Comparison of ENCODE assay signal across 9 mouse cellular contexts in genomic region chr3:79144672-79145406, GRCm38 (mm10).
DNase-seq lines count a peak whose midpoint lies in the region; ATAC-seq and TF ChIP-seq lines count a peak whose summit lies in the region.
"Had no signal": no experiment of that assay in that cellular context is flagged by ENCODE, and none has a peak within 500 bp of the region (broad histone marks: within the 10 kb centered on the region; RNA-seq: fewer than 3 reads in every experiment).

No protein-coding gene starts in this region.

- peak overlapping the region; percentile 72 for H3K4me3 ChIP-seq in cerebellum, adult 2 months (replicated peaks; ENCODE audit: insufficient read depth, low read depth, low read length)
- H3K4me3 ChIP-seq in neural tube, embryonic 15.5 days (replicated peaks) = peak overlapping the region; percentile 52

- H3K4me1 ChIP-seq in cerebellum, adult 2 months (ENCODE audit: control insufficient read depth, insufficient read depth, low read length) = no peaks in the 10 kb centered on the region; the same call in 1 of the 2 replicates
- H3K4me1 ChIP-seq in neural tube, embryonic 15.5 days = peaks cover 59% of the 10 kb centered on the region

- H3K36me3 ChIP-seq in neural tube, embryonic 15.5 days = no peaks in the 10 kb centered on the region

- peak; percentile 88 for DNase-seq in heart, adult 11 months
- no peak for DNase-seq in heart, adult 9 months (ENCODE audit: low spot score in 2 of 2)
- peak; percentile 63 to 72 for DNase-seq in cerebellum, adult 2 months
- peak; percentile 46 to 61 for DNase-seq in frontal cortex, postnatal 14 days (ENCODE audit: low spot score in 2 of 2)
- DNase-seq in layer of hippocampus, postnatal 36 days = peak; percentile 55 to 61
- DNase-seq in thymus, adult 18-20 months = no peak
- DNase-seq in yolk sac, embryonic 10.5 days (ENCODE audit: low spot score) = no peak

- H3K4me2 ChIP-seq in neural tube, embryonic 15.5 days = peak overlapping the region; percentile 58

- H3K9ac ChIP-seq in neural tube, embryonic 15.5 days (replicated peaks) = peak overlapping the region; percentile 70

- ATAC-seq in neural tube, embryonic 15.5 days (ENCODE audit: low FRiP score) = peak; percentile 65

- TF ChIP-seq CTCF in cerebellum, adult 2 months (IDR thresholded peaks at IDR 0.05; ENCODE audit: borderline replicate concordance, insufficient read depth, low read depth, low read length) = no peak

- WGBS in cerebellum, adult 2 months = 2% methylated on average over 13 of the region's 13 CpGs
- WGBS in neural tube, embryonic 15.5 days = 9% methylated on average over 13 of the region's 13 CpGs

- H3K27ac ChIP-seq in cerebellum, adult 2 months (ENCODE audit: insufficient read depth, low read length) = peak overlapping the region; percentile 90
- peak overlapping the region; percentile 94 for H3K27ac ChIP-seq in neural tube, embryonic 15.5 days (replicated peaks)

- H3K9me3 ChIP-seq in neural tube, embryonic 15.5 days (replicated peaks) = no peaks in the 10 kb centered on the region

- peak; percentile 26; the same call in 1 of the 2 replicates for TF ChIP-seq POLR2A in cerebellum, adult 2 months (IDR thresholded peaks at IDR 0.05; ENCODE audit: borderline replicate concordance, insufficient read depth, low read length)

- H3K27me3 ChIP-seq in cerebellum, adult 2 months (ENCODE audit: control insufficient read depth, insufficient read depth, low read length) = no peaks in the 10 kb centered on the region
- no peaks in the 10 kb centered on the region for H3K27me3 ChIP-seq in neural tube, embryonic 15.5 days (replicated peaks)
- H3K27me3 ChIP-seq: CH12.LX had no signal

Comparison
In these comparisons a context has a peak if more than half of its experiments do, and no peak if none do; other contexts are left out.
1. DNase-seq: peak in heart, adult 11 months (single experiment), cerebellum, adult 2 months (2 of 2), frontal cortex, postnatal 14 days (2 of 2) and layer of hippocampus, postnatal 36 days (2 of 2); none in heart, adult 9 months (0 of 2), thymus, adult 18-20 months (0 of 2) and yolk sac, embryonic 10.5 days (single experiment).